Mouse (Mus musculus) urinary bladder, postnatal 25 days (tissue): ENCODE data around the gene Trim43b.
"Not testable (repeated sequence)": the region's sequence is repeated elsewhere in the genome, so short reads cannot be mapped to it uniquely, and the experiment has no call there.

Experiments used
- DNase-seq: peaks from one replicate; pipeline ENCODE4 v3.0.0; 2022; ENCODE audit warnings: low spot score

Trim43b gene

DNA sequence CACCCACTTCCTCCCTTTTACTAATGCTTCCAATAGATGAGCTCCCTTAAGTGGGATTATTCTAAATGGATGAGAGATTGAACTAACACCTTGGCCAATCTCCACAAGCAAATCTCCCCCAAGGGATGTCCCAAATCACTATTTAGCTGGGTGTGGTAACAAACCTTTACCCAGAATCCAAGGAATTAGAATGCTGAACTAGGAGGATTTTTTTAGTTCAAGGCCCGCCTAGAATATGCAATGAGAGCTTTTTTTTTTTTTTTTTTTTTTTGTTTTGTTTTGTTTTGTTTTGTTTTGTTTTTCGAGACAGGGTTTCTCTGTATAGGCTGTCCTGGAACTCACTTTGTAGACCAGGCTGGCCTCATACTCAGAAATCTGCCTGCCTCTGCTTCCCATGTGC lies at the start of gene Trim43b:
Trim43b (minus strand) TSS at position 101 of the 400 bp plus-strand sequence.
- not testable (repeated sequence) for DNase-seq

DNA sequence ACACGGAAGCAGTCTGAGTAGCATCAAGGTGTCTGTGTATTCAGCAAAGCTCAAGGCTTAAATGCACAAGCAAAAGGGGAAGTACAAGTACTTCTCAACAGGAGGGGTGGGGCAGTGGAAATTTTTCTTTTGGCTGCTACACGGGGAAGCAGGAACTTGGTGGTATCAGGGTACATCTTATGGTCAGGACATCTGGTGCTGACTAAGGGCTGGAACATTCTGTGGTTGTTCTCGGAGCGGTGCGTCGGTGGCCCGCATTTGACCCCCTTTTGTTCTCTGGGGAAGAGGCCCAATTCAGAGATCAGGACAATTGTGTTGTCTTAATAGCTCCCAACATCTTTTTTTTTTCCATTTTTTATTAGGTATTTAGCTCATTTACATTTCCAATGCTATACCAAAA lies 11.9 kb upstream of the Trim43b start:
- DNase-seq, result not testable (repeated sequence)

DNA sequence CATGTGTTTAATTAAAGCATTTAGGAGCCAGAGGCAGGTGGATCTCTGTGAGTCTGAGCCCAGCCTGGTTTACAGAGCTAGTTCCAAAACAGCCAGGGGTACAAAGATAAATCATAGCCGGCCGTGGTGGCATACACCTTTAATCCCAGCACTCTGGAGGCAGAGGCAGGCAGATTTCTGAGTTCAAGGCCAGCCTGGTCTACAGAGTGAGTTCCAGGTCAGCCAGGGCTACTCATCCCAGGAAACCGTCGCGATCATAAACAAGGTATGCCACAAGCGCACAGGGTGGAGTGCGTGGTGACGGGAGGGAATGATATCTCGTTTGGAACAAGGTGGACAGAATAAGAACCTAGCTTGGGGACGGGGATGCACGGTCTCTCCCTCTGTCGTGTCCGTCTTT lies 5.9 kb downstream of the Trim43b start:
- DNase-seq, result not testable (repeated sequence)

DNA sequence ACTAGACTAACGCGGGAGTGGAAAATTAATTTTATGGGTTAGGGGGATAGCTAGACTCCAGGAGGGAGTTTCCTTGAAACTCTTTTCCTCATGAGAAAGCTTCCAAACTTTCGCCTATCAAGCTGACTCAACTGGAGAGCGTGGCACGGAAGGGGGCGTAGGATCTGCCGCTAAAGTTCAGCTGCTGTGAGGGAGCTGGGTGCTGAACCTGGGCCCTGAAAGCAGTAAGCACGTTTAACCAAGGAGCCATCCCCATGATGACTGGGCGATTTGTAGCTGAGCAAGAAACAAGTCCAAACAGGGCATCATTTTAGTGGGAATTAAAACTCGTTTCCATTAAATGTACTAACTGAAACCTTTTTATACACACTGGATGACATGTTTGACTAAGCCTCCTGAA lies 13.0 kb downstream of the Trim43b start:
- DNase-seq, result not testable (repeated sequence)

DNA sequence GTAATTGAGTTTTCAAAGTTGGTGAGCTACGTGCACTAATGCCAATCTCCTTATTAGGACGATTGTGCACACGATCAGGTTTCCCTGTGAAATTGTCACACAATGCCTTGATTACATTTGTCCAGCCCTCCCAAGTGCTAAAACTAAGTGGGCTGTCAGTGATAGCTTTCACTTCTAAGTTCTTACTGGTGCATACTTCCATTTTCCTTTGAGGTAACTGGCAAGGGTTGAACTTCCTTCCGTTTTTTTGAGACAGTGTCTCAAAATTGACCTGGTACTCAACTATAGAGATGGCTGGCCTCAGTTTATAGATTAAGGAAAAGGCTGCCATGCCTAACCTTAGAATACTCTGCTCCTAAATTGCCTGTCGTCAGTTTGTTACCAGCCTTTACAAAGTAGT lies 16.1 kb downstream of the Trim43b start:
- DNase-seq, result not testable (repeated sequence)

DNA sequence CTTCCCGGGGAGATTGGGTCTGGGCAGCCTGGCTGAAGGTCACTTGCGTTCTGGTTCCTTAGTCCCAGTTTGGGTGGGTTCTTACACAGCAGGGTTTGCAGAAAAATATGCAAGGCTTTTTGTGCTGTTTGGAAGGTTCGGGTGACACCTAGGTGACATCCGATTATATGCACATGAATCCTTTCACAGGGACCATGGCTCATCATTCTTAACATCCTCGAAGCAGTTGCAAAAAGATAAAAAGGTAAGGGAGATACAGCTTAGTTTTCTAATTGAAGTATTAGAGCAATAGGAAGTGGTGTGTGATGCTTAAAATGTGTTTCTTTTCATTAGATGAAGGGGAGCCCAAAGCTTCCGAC lies 25.5 kb downstream of the Trim43b start:
- not testable (repeated sequence) for DNase-seq

DNA sequence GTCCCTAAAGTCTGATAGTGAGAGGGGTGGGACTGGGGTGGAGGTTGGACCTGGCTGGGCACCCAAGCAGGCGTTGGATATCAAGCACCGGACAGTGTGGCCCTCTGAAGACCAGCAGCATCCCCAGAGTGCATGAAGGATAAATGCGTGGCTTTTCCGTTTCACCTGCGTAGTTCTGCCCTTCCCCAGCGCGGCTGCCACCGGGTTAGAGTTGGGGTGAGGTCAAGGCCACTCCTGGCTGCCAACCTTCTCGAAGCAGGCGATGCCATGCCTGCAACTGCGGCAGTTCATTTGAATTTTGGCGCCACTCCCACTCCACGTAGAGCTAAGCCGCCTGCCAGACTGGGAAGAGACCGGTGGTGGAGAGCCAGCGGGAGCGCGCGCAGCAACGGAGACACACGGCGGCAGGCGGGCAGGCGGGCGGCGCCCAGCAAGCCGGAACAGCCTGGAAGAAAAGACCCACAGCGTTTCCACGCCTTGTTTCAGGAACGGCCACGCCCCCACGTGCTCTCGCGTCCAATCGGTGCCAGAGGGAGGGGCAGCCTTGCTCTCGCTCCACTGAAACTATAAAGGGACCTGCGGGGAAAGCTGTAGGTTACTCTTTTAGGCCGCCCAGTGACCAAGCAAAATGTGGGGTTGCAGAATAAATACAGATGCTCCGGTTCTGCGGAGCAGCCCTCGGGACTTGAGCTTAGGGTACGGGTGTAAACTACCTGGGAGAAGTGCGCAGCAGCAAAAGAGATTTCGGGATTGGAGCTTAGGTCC lies 26.1 kb downstream of the Trim43b start:
- DNase-seq, result peak; percentile 37
